Mouse (Mus musculus): ENCODE data around the gene Olfr1354. TPM values are rescaled to one million over a fixed set of nuclear protein-coding genes. Genes with fewer than 3 reads are reported as not detected.
"Not testable (repeated sequence)": the region's sequence is repeated elsewhere in the genome, so short reads cannot be mapped to it uniquely, and the experiment has no call there.

The Olfr1354 gene
- not detected in 2 replicates for polyA plus RNA-seq (2011; ENCODE audit: insufficient read depth, insufficient read length, low read depth, missing spikeins)

DNA sequence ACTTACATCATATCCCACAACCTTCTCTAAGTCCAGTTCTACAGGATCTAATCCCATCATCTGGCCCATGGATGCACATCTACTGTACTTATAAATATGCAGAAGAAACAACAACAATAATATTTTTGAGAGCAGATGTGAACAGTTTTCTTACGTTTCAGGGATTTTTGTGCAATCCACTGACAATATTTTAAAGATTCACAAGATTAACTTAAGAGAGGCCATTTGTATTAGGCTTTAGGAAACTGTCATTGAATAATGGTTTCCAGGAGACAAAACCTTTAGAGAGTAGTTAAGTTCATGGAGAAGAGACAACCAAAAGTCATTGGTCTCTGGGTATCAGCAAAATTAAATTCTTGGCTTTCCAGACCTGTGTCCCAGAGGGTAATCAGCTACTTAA is at the start of gene Olfr1354:
Olfr1354 (plus strand) TSS at position 301 of the 400 bp plus-strand sequence.
- H3K4me1 ChIP-seq (ENCODE audit: control insufficient read depth, insufficient read depth, low read length); H3K27ac ChIP-seq (ENCODE audit: insufficient read depth, low read length); H3K4me3 ChIP-seq (ENCODE audit: low read depth, low read length); H3K27me3 ChIP-seq (ENCODE audit: control insufficient read depth, insufficient read depth, low read length, poor library complexity, severe bottlenecking); H3K36me3 ChIP-seq (ENCODE audit: control insufficient read depth, insufficient read depth, low read length, poor library complexity, severe bottlenecking); H3K9ac ChIP-seq (ENCODE audit: low read depth, poor library complexity, severe bottlenecking); H3K9me3 ChIP-seq (replicated peaks; ENCODE audit: control insufficient read depth, insufficient read depth, low read length, poor library complexity, severe bottlenecking): not testable (repeated sequence)

DNA sequence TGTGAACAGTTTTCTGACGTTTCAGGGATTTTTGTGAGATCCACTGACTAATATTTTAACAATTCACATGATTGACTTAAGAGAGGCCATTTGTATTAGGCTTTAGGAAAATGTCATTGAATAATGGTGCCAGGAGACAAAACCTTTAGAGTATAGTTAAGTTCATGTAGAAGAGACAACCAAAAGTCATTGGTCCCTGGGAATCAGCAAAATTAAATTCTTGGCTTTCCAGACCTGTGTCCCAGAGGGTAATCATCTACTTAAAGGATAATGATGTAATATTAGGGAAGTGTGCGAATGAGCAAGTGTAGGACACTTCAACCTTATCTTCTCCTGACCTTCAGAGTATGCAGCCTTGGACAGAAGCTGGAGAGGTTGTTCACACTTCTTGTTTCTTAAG is 37.7 kb upstream of the Olfr1354 start, which contains the start of gene Olfr1355:
Olfr1355 (plus strand) TSS at position 301 of the 400 bp plus-strand sequence.
- no peaks in the 10 kb centered on the region for H3K9me3 ChIP-seq (replicated peaks; ENCODE audit: control insufficient read depth, insufficient read depth, low read length, poor library complexity, severe bottlenecking)
- TF ChIP-seq EP300 (IDR thresholded peaks at IDR 0.05; ENCODE audit: insufficient read depth, low read depth, low read length) = no peak
- TF ChIP-seq POLR2A (IDR thresholded peaks at IDR 0.05; ENCODE audit: insufficient read depth, low read length) = no peak
- TF ChIP-seq CTCF (IDR thresholded peaks at IDR 0.05; ENCODE audit: low read depth, low read length) = no peak
- H3K36me3 ChIP-seq (ENCODE audit: control insufficient read depth, insufficient read depth, low read length, poor library complexity, severe bottlenecking) = no peaks in the 10 kb centered on the region
- no peaks in the 10 kb centered on the region for H3K4me1 ChIP-seq (ENCODE audit: control insufficient read depth, insufficient read depth, low read length)
- no peak within 1 kb of the TSS for H3K27ac ChIP-seq (ENCODE audit: insufficient read depth, low read length)
- H3K4me3 ChIP-seq (ENCODE audit: low read depth, low read length) = no peak within 1 kb of the TSS
- H3K9ac ChIP-seq (ENCODE audit: low read depth, poor library complexity, severe bottlenecking) = no peak within 1 kb of the TSS
- no peaks in the 10 kb centered on the region for H3K27me3 ChIP-seq (ENCODE audit: control insufficient read depth, insufficient read depth, low read length, poor library complexity, severe bottlenecking)

DNA sequence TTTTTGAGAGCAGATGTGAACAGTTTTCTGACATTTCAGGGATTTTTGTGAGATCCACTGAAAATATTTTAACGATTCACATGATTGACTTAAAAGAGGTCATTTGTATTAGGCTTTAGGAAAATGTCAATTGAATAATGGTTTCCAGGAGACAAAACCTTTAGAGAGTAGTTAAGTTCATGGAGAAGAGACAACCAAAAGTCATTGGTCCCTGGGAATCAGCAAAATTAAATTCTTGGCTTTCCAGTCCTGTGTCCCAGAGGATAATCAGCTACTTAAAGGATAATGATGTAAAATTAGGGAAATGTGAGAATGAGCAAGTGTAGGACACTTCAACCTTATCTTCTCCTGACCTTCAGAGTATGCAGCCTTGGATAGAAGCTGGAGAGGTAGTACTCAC is 37.4 kb downstream of the Olfr1354 start, which contains the start of gene Olfr8:
Olfr8 (plus strand) TSS at position 301 of the 400 bp plus-strand sequence.
- not testable (repeated sequence) for H3K36me3 ChIP-seq (ENCODE audit: control insufficient read depth, insufficient read depth, low read length, poor library complexity, severe bottlenecking); H3K4me3 ChIP-seq (ENCODE audit: low read depth, low read length); H3K27ac ChIP-seq (ENCODE audit: insufficient read depth, low read length); H3K9me3 ChIP-seq (replicated peaks; ENCODE audit: control insufficient read depth, insufficient read depth, low read length, poor library complexity, severe bottlenecking); H3K27me3 ChIP-seq (ENCODE audit: control insufficient read depth, insufficient read depth, low read length, poor library complexity, severe bottlenecking); H3K9ac ChIP-seq (ENCODE audit: low read depth, poor library complexity, severe bottlenecking); H3K4me1 ChIP-seq (ENCODE audit: control insufficient read depth, insufficient read depth, low read length)

DNA sequence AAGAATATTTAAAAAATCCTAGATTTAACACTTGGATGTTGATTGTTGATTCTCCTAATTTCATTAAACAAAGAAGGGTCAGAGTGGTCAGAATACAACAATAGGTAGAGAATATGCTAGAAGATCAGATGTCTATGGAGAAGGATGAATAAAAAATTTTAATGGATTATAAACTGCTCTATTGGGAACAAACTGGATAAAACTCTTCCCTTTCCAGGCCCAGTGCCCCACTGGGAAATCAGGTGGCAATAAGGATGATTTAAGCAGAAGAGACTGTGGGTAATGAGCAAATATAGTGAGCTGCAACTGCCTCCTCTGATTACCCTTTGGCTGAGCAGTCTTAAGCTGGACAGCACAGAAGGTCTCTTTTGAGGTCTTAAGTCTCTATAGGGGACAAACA is 50.0 kb downstream of the Olfr1354 start, which contains the start of gene Olfr1353:
Olfr1353 (plus strand) TSS at position 301 of the 400 bp plus-strand sequence.
- not testable (repeated sequence) for H3K9ac ChIP-seq (ENCODE audit: low read depth, poor library complexity, severe bottlenecking); H3K4me1 ChIP-seq (ENCODE audit: control insufficient read depth, insufficient read depth, low read length); H3K27ac ChIP-seq (ENCODE audit: insufficient read depth, low read length); H3K4me3 ChIP-seq (ENCODE audit: low read depth, low read length); H3K9me3 ChIP-seq (replicated peaks; ENCODE audit: control insufficient read depth, insufficient read depth, low read length, poor library complexity, severe bottlenecking); H3K36me3 ChIP-seq (ENCODE audit: control insufficient read depth, insufficient read depth, low read length, poor library complexity, severe bottlenecking); H3K27me3 ChIP-seq (ENCODE audit: control insufficient read depth, insufficient read depth, low read length, poor library complexity, severe bottlenecking)

Other genes starting within 250 kb of the Olfr1354 start
- not detected in 2 replicates for gene Casp14, start 194.9 kb upstream of the Olfr1354 start, polyA plus RNA-seq (2011; ENCODE audit: insufficient read depth, insufficient read length, low read depth, missing spikeins)
- gene Ccdc105, start 160.1 kb upstream of the Olfr1354 start, polyA plus RNA-seq (2011; ENCODE audit: insufficient read depth, insufficient read length, low read depth, missing spikeins) = not detected in 2 replicates
- 0.87 and 0.88 TPM in 2 replicates for gene Slc1a6, start 132.7 kb upstream of the Olfr1354 start, polyA plus RNA-seq (2011; ENCODE audit: insufficient read depth, insufficient read length, low read depth, missing spikeins)
- gene Olfr1356, start 61.0 kb upstream of the Olfr1354 start, polyA plus RNA-seq (2011; ENCODE audit: insufficient read depth, insufficient read length, low read depth, missing spikeins) = not detected in 2 replicates
- gene Olfr1355, start 37.6 kb upstream of the Olfr1354 start, polyA plus RNA-seq (2011; ENCODE audit: insufficient read depth, insufficient read length, low read depth, missing spikeins) = not detected in 2 replicates
- not detected in 2 replicates for gene Olfr8, start 37.5 kb downstream of the Olfr1354 start, polyA plus RNA-seq (2011; ENCODE audit: insufficient read depth, insufficient read length, low read depth, missing spikeins)
- gene Olfr1353, start 50.1 kb downstream of the Olfr1354 start, polyA plus RNA-seq (2011; ENCODE audit: insufficient read depth, insufficient read length, low read depth, missing spikeins) = not detected in 2 replicates
- gene Olfr1352, start 67.9 kb downstream of the Olfr1354 start, polyA plus RNA-seq (2011; ENCODE audit: insufficient read depth, insufficient read length, low read depth, missing spikeins) = not detected in 2 replicates
- not detected in 2 replicates for gene Olfr1351, start 99.3 kb downstream of the Olfr1354 start, polyA plus RNA-seq (2011; ENCODE audit: insufficient read depth, insufficient read length, low read depth, missing spikeins)
- not detected in 2 replicates for gene Olfr57, start 115.6 kb downstream of the Olfr1354 start, polyA plus RNA-seq (2011; ENCODE audit: insufficient read depth, insufficient read length, low read depth, missing spikeins)
- 25.3 and 27.2 TPM in 2 replicates for gene 2610008E11Rik, start 184.4 kb downstream of the Olfr1354 start, polyA plus RNA-seq (2011; ENCODE audit: insufficient read depth, insufficient read length, low read depth, missing spikeins)
- gene Vmn2r80, start 235.6 kb downstream of the Olfr1354 start, polyA plus RNA-seq (2011; ENCODE audit: insufficient read depth, insufficient read length, low read depth, missing spikeins) = not detected in 2 replicates

All from ES-Bruce4 (cell line).